Mouse (Mus musculus) midbrain, embryonic 13.5 days (tissue): ENCODE results near the gene Syt8. TPM values are rescaled to one million over a fixed set of nuclear protein-coding genes. Genes with fewer than 3 reads are reported as not detected.
A peak's percentile ranks its signal among the peaks of the same experiment; 100 is the strongest.

Experiments
- ATAC-seq: fragments of 200-750 bp; cut with Nextera tagmentation; 2 replicates; pipeline ENCODE4 v1.8.0; 2017; ENCODE audit warnings: mild to moderate bottlenecking, moderate TSS enrichment, moderate library complexity
- H3K27ac ChIP-seq: fragments of 300-500 bp; sonication (generic); 2 replicates; pipeline ENCODE4 v1.5.1; 2015; ENCODE audit warnings: inconsistent platforms, mild to moderate bottlenecking, moderate library complexity
- H3K27me3 ChIP-seq: fragments of 300-500 bp; sonication (generic); 2 replicates; pipeline ENCODE4 v1.6.1; 2015; ENCODE audit warnings: mild to moderate bottlenecking, inconsistent platforms
- H3K36me3 ChIP-seq: fragments of 300-500 bp; sonication (generic); 2 replicates; pipeline ENCODE4 v1.6.1; 2015; ENCODE audit warnings: mild to moderate bottlenecking, inconsistent platforms
- H3K4me1 ChIP-seq: fragments of 300-500 bp; sonication (generic); replicated peaks from 2 replicates; pipeline ENCODE4 v1.6.1; 2015; ENCODE audit warnings: inconsistent platforms
- H3K4me2 ChIP-seq: fragments of 300-500 bp; sonication (generic); replicated peaks from 2 replicates; pipeline ENCODE4 v1.6.1; 2015; ENCODE audit warnings: moderate library complexity, mild to moderate bottlenecking, inconsistent platforms
- H3K4me3 ChIP-seq: fragments of 300-500 bp; sonication (generic); replicated peaks from 2 replicates; pipeline ENCODE4 v1.5.1; 2015; ENCODE audit warnings: mild to moderate bottlenecking, inconsistent platforms
- H3K9ac ChIP-seq: fragments of 300-500 bp; sonication (generic); replicated peaks from 2 replicates; pipeline ENCODE4 v1.6.1; 2015; ENCODE audit warnings: mild to moderate bottlenecking, inconsistent platforms
- H3K9me3 ChIP-seq: fragments of 300-500 bp; sonication (generic); 2 replicates; pipeline ENCODE4 v1.6.1; 2016; ENCODE audit warnings: mild to moderate bottlenecking, inconsistent platforms
- WGBS: fragments of 180-500 bp; shearing (Covaris S2); methylation state at CpG from one replicate; pipeline ENCODE4 v1.1.7; 2015; 5-methylcytosine and 5-hydroxymethylcytosine counted together
- polyA plus RNA-seq: library from polyadenylated mRNA; unstranded; fragments of >200 nt; fragmentation: Nextera tagmentation; extraction: Ambion mirVana; gene quantifications from 2 replicates; pipeline ENCODE4 v1.2.1, GENCODE M21; 2015

The Syt8 gene
- polyA plus RNA-seq, 1 experiment from 2014 or later = not detected

DNA sequence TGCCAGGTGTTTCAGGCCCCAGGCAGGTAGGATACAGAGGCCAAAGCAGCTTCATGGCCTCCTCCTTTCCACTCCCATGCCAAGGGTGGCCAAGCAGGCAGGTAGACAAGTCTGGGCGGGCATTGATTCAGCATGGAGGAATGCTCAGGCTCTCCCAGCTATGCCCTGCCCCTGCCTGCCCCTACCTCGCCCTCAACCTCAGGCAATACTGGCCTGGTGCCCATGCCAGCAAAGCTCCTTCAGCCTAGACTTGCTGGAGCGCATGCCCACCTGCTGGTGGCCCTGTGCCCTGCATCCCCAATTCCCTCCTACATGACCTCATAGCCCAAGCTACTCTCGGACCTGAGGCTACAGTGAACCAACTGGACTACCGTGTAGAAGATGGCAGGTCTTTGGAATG, 2.7 kb downstream of the Syt8 start:
- no peaks in the 10 kb centered on the region for H3K27me3 ChIP-seq
- no peak overlapping the region for H3K4me3 ChIP-seq
- H3K9me3 ChIP-seq = no peaks in the 10 kb centered on the region
- H3K36me3 ChIP-seq = no peaks in the 10 kb centered on the region
- H3K9ac ChIP-seq = no peak overlapping the region
- no peak overlapping the region for H3K27ac ChIP-seq
- WGBS = 83% methylated on average over 5 of the region's 5 CpGs
- ATAC-seq = no peak
- H3K4me2 ChIP-seq = no peak overlapping the region
- H3K4me1 ChIP-seq = peaks cover 4% of the 10 kb centered on the region; the same call in 1 of the 2 replicates

DNA sequence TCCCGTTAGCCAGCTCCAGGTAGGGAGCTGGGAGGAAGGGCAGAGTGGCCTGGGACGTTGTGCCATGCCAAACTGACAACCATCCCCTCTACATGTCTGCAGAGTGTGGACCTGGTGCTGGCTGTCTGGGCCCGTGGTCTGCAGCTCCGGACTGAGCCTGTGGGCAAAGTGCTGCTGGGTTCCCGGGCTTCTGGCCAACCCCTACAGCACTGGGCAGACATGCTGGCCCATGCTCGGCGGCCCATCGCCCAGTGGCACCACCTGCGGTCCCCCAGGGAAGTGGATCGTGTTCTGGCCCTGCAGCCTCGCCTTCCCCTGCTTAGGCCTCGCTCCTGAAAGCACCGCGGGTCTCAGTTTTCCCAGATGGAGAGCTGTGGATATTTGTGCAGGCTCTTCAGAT, 5.3 kb downstream of the Syt8 start:
- H3K4me2 ChIP-seq = no peak overlapping the region
- ATAC-seq = no peak
- H3K4me3 ChIP-seq = no peak overlapping the region
- 85% methylated on average over 14 of the region's 14 CpGs for WGBS
- H3K9me3 ChIP-seq = no peaks in the 10 kb centered on the region
- no peaks in the 10 kb centered on the region for H3K27me3 ChIP-seq
- no peak overlapping the region for H3K27ac ChIP-seq
- no peaks in the 10 kb centered on the region for H3K36me3 ChIP-seq
- H3K4me1 ChIP-seq = peaks cover 4% of the 10 kb centered on the region; the same call in 1 of the 2 replicates
- H3K9ac ChIP-seq = no peak overlapping the region

DNA sequence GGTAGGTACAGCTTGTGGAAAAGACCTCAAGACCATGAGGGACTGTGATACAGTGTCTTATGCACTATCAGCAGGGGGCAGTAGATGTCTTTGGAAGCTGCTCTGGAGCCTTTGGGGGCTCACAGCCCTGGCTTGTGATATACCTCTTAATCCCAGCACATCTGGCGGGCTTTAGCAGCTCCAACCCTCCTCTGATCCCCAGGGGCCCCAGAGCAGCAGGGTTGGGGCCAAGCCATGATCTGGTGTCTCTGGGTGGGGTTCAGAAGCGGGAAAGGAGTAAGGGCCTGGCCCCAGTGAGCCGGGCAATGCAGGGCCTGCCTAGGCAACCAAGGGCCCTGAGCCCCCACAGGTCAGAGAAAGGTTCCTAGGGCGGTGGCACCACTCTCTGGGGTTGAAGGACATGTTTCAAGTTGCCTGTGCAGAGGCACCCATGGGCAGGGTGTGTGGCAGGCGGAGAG, 6.0 kb downstream of the Syt8 start:
- peak; percentile 70; the same call in 1 of the 2 replicates for ATAC-seq

DNA sequence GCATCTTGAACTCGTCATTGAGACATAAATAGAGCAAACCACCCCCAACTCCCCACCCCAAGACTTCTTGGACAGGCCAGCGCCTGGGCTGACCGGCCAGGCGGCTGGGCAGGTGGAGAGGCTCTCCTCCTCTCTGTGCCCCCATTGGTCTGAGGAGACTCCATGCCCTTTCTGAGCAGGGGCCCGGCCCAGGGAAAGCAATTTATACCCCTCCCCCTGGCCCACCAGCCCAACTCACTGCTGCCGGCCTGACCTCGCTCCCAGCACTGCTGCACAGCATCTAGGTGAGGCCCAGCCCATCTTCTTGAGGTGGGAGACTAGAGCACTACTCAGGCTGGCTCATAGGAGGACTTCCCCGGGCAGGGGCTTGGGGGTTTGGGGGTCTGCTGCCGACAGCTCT, 6.9 kb downstream of the Syt8 start, which contains the start of gene Tnni2:
TSS of gene Tnni2 (plus strand) at position 224 of the 400 bp plus-strand sequence.
- Histone ChIP-seq H3K9me3 (no peaks in the 10 kb centered on the region), H3K27me3 (no peaks in the 10 kb centered on the region), H3K4me2 (no peak within 1 kb of the TSS), H3K4me3 (no peak within 1 kb of the TSS), H3K9ac (0 out of 2 replicates have a peak within 1 kb of the TSS, but pooled peaks have one; percentile 11), H3K4me1 (peaks cover 4% of the 10 kb centered on the region; the same call in 1 of the 2 replicates), H3K27ac (no peak within 1 kb of the TSS), H3K36me3 (no peaks in the 10 kb centered on the region)
- WGBS = 82% methylated on average over 9 of the region's 9 CpGs
- ATAC-seq = no peak

More for the DNA sequence above, 6.0 kb downstream of the Syt8 start:
- WGBS = 51% methylated on average over 5 of the region's 5 CpGs
- Histone ChIP-seq H3K27ac (no peak overlapping the region), H3K4me1 (peaks cover 4% of the 10 kb centered on the region; the same call in 1 of the 2 replicates), H3K4me3 (no peak overlapping the region), H3K9me3 (no peaks in the 10 kb centered on the region), H3K36me3 (no peaks in the 10 kb centered on the region), H3K27me3 (no peaks in the 10 kb centered on the region), H3K4me2 (no peak overlapping the region), H3K9ac (0 out of 2 replicates have a peak overlapping the region, but pooled peaks have one; percentile 11)

DNA sequence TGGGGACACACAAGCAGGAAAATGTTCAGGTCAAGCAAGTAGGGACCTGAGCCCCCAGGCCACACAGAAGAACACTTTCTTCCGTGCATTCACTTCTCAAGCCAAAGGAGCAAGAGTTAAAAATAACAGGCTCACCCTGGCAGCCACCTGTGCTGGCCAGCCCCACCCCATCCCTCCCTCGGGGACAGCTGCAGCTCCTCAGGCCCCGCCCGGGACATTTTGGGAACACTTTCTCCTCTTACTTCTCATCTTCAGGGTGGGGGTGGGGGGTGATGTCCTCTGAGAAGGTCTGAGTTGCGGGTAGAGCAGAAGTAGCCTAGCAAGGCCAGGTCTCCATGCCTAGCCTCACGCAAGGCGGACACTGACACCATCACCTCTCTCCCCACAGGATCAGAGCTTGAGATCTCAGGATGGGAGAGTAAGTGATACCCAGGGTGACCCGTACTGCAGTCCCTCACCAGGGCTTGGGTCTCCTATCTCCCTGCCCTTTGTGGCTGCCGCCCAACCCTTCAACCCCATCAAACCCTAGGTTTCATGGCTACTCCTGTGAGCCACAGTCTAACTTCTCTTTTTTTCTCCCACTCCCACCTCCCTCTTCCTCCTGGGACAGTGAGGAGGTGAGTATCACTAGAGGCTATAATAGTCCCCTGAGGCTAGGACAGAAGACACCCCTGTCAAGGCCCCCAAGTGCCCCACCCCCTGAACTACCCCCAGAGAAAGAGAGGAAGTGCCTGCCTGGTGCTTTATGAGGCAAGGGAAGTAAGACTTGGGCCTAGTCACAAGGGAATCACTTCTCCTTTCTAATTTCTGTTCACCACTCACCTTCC, 7.6 kb downstream of the Syt8 start:
- H3K27ac ChIP-seq = no peak overlapping the region
- WGBS = 82% methylated on average over 9 of the region's 9 CpGs
- no peak for ATAC-seq
- H3K36me3 ChIP-seq = no peaks in the 10 kb centered on the region
- H3K4me3 ChIP-seq = no peak overlapping the region
- H3K4me1 ChIP-seq = peaks cover 4% of the 10 kb centered on the region; the same call in 1 of the 2 replicates
- no peaks in the 10 kb centered on the region for H3K9me3 ChIP-seq
- no peak overlapping the region for H3K4me2 ChIP-seq
- H3K9ac ChIP-seq = no peak overlapping the region
- no peaks in the 10 kb centered on the region for H3K27me3 ChIP-seq

DNA sequence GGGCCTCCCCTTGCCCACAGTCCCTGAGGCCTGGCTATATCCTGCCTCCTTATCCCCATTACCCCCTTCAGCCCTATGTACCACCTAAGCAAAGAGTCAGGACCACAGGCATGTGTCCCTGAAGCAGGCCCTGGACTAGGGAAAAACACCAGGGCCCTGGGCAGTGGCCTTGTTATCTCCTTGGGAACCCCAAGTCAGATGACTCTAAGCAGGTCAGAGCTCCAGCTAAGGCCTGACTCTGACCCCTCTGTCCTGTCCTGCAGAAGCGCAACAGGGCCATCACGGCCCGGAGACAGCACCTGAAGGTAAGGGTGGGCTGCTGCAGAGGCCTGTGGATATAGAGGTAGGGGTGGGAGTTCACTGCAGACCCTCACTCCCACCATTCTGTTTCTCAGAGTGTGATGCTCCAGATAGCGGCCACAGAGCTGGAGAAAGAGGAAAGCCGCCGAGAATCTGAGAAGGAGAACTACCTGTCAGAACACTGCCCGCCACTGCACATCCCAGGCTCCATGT, 8.3 kb downstream of the Syt8 start:
- no peaks in the 10 kb centered on the region for H3K9me3 ChIP-seq
- H3K4me1 ChIP-seq = peaks cover 4% of the 10 kb centered on the region; the same call in 1 of the 2 replicates
- no peak overlapping the region for H3K4me2 ChIP-seq
- 93% methylated on average over 7 of the region's 7 CpGs for WGBS
- no peak overlapping the region for H3K4me3 ChIP-seq
- H3K9ac ChIP-seq = no peak overlapping the region
- no peak overlapping the region for H3K27ac ChIP-seq
- no peaks in the 10 kb centered on the region for H3K36me3 ChIP-seq
- ATAC-seq = no peak
- H3K27me3 ChIP-seq = no peaks in the 10 kb centered on the region

GRCm38 (mm10) chr7:142443474-142443873, 8.8 kb downstream of the Syt8 start:
- Histone ChIP-seq H3K4me3 (no peak overlapping the region), H3K36me3 (no peaks in the 10 kb centered on the region)
- 89% methylated on average over 5 of the region's 5 CpGs for WGBS

DNA sequence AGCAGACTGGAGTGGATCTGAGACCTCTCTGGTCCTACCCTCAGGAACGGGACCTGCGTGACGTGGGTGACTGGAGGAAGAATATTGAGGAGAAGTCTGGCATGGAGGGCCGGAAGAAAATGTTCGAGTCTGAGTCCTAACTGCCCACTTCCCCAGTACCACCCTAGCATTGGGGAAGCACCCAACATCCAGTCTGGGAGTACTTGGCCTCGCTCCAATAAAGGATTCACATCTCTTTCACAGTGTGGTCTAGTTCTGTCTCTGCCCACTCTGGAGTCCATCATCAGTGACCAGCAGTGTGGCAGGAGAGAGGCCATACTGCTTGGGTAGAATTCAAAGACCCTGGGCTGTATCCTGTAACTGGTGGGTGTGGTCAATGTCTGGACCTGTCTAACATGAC, 9.5 kb downstream of the Syt8 start:
- Histone ChIP-seq H3K4me1 (peaks cover 4% of the 10 kb centered on the region; the same call in 1 of the 2 replicates), H3K27ac (no peak overlapping the region), H3K9me3 (no peaks in the 10 kb centered on the region), H3K4me2 (no peak overlapping the region), H3K36me3 (no peaks in the 10 kb centered on the region), H3K9ac (no peak overlapping the region), H3K27me3 (no peaks in the 10 kb centered on the region), H3K4me3 (no peak overlapping the region)
- 90% methylated on average over 6 of the region's 6 CpGs for WGBS
- no peak for ATAC-seq

More at GRCm38 (mm10) chr7:142443474-142443873, 8.8 kb downstream of the Syt8 start:
- no peaks in the 10 kb centered on the region for H3K27me3 ChIP-seq
- H3K9ac ChIP-seq = no peak overlapping the region
- H3K4me2 ChIP-seq = no peak overlapping the region
- H3K9me3 ChIP-seq = no peaks in the 10 kb centered on the region
- no peak overlapping the region for H3K27ac ChIP-seq
- ATAC-seq = no peak
- H3K4me1 ChIP-seq = peaks cover 4% of the 10 kb centered on the region; the same call in 1 of the 2 replicates

DNA sequence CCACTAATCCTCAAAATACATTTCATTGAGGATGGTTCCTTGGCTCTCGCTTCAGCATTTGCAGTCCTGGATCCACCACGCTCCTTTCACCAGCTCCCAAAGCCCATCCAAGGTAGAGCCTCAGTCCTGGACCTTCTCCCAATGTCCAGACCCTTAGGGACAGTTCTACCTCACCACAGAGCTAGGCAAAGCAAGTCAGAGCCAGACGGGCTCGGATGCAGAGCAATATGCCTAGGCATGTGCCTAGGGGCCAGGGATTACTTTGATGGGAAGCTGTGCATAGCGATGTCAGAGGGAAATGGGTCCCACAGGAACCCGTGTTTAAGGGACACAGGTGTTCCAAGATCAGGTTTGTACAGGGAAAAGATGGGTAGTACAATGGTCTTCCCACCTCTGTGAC, 10.7 kb downstream of the Syt8 start:
- ATAC-seq = no peak
- H3K4me3 ChIP-seq = no peak overlapping the region
- no peaks in the 10 kb centered on the region for H3K9me3 ChIP-seq
- H3K4me1 ChIP-seq = peaks cover 4% of the 10 kb centered on the region; the same call in 1 of the 2 replicates
- no peaks in the 10 kb centered on the region for H3K36me3 ChIP-seq
- H3K27ac ChIP-seq = no peak overlapping the region
- H3K27me3 ChIP-seq = no peaks in the 10 kb centered on the region
- no peak overlapping the region for H3K9ac ChIP-seq
- no peak overlapping the region for H3K4me2 ChIP-seq
- 89% methylated on average over 6 of the region's 6 CpGs for WGBS

GRCm38 (mm10) chr7:142446264-142446663, 11.6 kb downstream of the Syt8 start:
- Histone ChIP-seq H3K27ac (no peak overlapping the region), H3K4me3 (no peak overlapping the region), H3K9me3 (no peaks in the 10 kb centered on the region), H3K4me1 (no peaks in the 10 kb centered on the region), H3K4me2 (no peak overlapping the region), H3K36me3 (no peaks in the 10 kb centered on the region), H3K27me3 (no peaks in the 10 kb centered on the region), H3K9ac (no peak overlapping the region)
- WGBS = 91% methylated on average over 4 of the region's 4 CpGs
- no peak for ATAC-seq

DNA sequence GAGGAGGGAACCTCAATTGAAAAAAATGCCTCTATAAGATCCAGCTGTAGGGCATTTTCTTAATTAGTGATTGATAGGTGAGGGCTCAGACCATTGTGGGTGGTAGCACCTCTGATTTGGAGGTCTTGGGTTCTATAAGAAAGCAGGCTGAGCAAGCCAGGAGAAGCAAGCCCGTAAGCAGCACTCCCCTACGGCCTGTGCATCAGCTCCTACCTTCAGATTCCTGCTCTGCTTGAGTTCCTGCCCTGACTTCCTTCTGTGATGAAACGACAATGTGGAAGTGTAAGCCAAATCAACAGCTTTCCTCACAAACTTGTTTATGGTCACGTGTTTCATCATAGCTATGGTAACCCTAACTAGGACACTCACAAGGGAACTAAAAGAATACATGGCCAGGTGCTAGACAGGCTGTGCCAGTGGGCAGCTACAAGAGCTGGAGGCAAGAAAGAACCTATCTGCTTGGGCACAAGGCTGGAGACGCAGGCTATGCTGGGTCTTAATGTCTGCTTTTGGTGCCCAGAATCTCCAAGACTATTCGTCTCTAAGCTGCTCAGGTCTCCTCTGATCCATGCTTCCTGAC, 14.5 kb downstream of the Syt8 start:
- Histone ChIP-seq H3K4me3 (no peak overlapping the region), H3K4me2 (no peak overlapping the region), H3K9me3 (no peaks in the 10 kb centered on the region), H3K36me3 (no peaks in the 10 kb centered on the region), H3K27me3 (no peaks in the 10 kb centered on the region), H3K9ac (no peak overlapping the region), H3K27ac (no peak overlapping the region), H3K4me1 (no peaks in the 10 kb centered on the region)
- no peak for ATAC-seq
- WGBS = 85% methylated on average over 6 of the region's 6 CpGs

DNA sequence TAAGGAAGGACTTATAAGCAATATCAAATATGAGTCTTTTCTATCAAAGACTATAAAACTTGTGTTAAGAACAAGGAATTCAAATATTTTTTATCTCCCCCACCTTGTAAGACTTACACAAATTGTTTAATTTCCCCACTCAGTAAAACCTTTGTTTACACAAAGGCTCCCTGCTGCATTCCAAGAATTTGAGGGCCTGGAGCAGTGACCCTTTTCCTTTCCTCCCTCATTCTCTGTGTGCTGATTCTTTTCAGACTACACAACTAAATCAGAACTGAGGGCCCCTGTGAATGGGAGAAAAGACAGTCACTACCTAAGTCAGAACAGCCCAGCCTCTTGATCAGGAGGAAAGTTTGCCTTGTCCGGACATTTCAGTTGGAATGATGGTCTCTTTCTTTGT, 20.1 kb downstream of the Syt8 start:
- H3K9me3 ChIP-seq = no peaks in the 10 kb centered on the region
- no peaks in the 10 kb centered on the region for H3K27me3 ChIP-seq
- H3K4me1 ChIP-seq = peaks cover 20% of the 10 kb centered on the region
- H3K27ac ChIP-seq = no peak overlapping the region
- ATAC-seq = no peak
- no peak overlapping the region for H3K9ac ChIP-seq
- no peaks in the 10 kb centered on the region for H3K36me3 ChIP-seq
- no peak overlapping the region for H3K4me2 ChIP-seq
- WGBS = 13% methylated on average over 1 of the region's 1 CpGs
- H3K4me3 ChIP-seq = no peak overlapping the region
